Mouse (Mus musculus) gastrocnemius, adult 8-10 months (tissue): Measurements from ENCODE around the gene U2af1l4. TPM values are rescaled to one million over a fixed set of nuclear protein-coding genes. Genes with fewer than 3 reads are reported as not detected.

Experiments
- DNase-seq, 2 experiments: peaks; one replicate each; pipeline ENCODE4 v3.0.0; 2022; ENCODE audit warnings: low spot score in 2 of 2
- total RNA-seq, 4 experiments: library from RNA; stranded (reverse); gene quantifications; 2 replicates each; pipeline ENCODE4 v1.2.4; 2022

U2af1l4 gene
- total RNA-seq = 10 to 100 TPM; 53.4 to 57.5 (median 56.9) TPM

DNA sequence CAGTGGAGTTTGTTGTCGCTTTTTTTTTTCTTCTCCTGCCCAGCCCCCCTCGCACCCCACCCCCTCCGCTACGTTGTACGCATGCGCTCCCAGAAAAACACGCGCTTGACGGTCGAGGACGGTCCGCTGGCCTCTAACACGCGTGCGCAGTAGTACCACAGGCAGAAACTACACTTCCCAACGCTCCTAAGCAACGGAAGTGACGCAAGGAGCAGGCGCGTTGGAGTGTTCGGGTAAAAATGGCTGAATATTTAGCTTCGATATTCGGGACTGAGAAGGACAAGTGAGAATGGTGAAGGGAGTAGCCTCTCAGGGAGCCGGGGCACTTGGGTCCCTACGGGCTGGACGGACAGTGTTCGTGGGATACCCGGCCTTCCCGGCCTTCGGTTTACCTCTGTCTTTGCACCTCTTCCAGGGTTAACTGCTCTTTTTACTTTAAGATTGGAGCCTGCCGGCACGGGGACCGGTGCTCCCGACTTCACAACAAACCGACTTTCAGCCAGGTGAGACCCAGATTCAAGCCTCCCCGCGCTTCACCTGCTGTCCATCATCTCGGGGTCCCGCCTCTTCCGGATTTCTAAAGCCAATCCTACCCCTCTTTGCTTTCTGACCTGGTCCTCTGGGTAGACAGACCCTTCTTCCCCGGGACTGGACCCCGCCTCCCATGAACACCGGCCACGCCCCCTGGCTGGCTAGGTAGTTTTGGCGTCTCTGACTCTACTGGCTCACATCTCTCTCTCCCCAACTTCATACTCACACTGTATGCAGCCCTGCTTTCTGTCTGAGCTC is at the start of gene U2af1l4, which contains the start of the genes Gm49396 and Psenen:
Gene U2af1l4, plus strand, starts transcription at position 185 of the 789 bp plus-strand sequence.
Gene Gm49396, plus strand, starts transcription at position 228 of the 789 bp plus-strand sequence.
Gene Psenen, minus strand, starts transcription at position 511 of the 789 bp plus-strand sequence.
- peak; percentile 89 to 95 for DNase-seq

DNA sequence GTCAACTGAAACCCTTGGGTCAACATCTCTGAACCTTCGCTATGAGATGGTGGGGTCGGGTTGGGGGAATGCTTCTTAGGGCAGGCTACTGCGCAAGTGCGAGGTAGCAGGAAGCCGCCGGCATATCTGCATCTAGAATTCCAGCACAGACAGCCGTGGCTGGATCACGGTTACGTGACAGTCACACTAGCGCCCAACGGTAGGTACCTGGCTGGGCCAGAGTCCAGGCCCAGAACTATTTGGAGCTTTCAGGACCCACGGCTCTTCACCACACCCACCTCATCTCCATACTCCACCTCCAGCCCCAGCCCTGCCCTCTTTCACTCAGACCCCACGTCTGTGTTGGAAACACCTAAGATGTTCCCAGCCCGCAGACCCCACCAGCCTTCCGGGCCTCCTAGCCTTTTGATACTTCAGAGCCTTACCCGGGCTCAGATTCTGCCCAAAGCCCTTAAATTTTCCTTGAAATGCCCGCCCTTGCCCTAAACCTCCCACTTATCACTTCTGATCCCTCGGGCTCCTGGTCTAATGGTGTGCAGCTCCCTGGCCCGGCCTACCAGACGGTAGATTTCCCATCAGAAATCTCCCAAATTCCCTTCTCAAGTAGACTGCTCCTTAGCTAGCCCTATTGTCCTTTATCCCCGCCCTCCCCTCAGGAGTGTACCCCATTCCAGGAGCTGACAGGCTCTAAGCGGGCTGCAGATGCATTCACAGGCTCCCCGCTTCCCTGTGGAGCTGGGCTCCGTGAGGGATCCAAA is 47.9 kb upstream of the U2af1l4 start:
- DNase-seq = no peak

DNA sequence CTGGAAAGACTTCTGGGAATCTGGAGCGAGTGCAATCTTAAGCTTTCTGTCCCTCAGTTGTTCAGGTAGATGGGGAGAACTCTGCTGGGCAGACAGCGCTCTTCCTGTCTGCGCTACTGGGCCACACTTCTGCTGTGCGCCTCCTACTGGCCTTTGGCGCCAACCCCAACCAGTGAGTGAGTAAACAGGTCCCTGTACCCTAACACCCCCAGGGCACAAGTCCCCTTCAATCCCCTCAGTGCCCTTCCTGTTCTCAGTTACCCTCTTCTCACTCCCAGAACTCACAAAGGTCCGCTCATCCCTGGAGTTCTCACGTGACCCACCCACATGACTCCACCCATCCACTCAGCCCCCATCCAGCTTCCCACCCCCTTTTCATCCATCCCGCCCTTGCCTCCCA is 44.8 kb upstream of the U2af1l4 start:
- no peak for DNase-seq

DNA sequence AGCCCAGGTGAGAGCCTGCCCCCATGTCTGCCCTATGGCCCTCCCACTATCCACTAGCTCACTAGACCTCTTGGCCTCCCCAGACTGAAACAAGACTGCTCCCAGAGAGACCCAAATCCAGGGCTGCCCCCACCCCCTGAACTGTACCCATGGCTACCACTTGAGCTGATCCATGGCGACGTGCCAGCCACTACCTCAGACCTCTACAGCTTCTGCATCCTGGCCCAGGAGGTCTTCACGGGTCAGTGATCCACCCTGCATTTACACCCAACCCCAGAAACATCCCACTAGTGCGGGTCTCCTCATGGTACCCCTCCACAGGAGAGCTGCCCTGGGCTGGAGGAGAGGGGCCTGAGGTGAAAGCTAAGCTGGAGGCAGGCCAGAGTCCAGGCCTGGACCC is 42.7 kb upstream of the U2af1l4 start:
- no peak for DNase-seq

DNA sequence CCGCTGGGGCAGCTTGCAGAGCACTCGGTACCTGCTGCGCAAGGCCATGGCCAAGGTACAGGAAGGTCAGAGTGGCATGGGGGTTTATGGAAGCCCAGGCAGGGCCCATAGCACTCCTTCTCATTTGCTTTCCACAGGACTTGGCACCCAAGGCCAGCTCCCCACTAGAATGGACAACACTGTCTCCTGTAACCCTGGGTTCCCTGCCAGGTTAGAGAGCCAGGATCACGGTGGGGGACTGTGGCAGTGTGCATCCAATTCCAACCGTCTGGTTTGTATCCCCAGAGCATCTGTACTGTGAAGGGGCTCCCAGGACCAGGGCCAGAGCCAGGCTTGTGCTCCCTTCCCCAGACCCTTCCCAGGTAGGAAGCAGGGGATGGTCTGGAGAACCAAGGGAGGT is 42.2 kb upstream of the U2af1l4 start:
- DNase-seq = no peak

DNA sequence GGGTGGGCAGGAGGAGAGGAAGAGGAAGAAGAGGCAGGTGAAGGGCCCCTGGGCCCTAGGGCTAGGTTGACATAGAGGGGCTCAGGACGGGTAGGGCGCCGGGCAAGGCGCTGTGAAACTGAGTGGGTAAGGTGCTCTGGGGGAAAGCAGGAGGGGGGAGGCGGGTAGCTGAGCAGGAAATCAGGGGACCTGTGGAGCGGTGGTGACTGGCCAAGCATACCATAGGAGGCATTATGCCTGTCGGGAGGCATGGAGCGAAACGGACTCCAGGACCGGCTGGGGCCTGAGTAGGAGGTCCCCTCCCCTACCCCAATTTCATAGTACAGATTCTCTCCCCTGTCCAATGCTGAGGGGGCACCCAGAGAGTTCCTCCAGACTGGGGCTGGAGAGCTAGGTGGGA is 40.2 kb upstream of the U2af1l4 start:
- no peak for DNase-seq

DNA sequence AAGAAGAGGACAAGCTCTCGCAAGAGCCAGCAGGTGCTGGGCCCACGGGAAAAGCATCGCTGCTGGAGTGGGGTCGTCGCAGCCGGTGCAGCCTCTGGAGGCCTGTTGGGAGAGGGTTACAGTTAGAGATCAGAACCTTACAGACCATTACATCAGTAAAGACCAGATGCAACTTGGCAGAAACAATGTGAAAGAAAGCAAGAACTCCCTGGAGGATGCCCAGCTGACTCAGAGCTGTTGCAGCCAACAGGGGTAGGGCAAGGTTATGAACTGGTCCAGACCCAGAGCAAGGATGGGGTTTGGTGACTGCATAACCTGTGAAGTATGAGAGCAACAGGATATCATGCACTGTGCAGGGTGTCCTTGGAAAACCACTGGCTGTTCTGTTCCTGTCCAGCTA is 38.6 kb upstream of the U2af1l4 start:
- no peak for DNase-seq

DNA sequence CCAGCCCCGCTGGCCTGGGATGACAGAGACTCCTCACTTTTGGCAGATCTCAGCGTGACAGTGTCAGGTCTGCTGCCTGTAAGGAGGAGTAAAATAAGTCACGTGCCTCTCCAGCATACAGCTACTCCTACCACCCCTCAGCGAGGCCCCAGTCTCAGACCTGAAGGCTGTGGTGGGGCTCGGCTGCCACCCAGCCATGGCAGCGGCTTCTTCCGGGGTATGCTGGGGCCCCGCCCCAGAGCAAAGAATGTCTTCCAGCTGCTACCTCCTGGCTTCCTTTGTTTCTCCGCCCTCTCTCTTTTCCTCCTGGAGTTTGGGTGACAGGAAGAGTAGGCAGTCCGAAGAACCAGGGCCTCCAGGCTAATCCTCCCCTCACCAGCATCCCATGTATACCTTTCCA is 37.1 kb upstream of the U2af1l4 start:
- no peak for DNase-seq

DNA sequence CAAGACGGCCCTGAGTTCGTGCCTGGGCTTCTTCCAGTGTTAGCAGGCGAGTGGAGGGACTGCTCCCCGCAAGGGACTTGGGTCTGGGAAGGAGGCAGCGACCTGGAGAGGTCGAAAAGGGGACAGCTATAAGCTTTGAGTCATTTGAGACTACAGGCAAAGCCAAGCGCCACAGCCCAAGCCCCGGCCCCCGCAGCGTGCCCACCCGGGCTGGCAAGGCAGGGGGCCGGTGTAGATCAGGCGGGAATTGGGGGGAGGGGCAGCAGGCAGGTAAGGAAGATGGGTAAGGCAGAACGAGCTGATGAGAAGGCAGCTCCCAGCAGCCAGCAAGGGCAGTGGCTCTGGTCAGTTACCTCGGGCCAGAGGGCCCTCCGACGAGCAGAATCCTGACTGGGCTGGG is 36.7 kb upstream of the U2af1l4 start:
- DNase-seq = no peak

DNA sequence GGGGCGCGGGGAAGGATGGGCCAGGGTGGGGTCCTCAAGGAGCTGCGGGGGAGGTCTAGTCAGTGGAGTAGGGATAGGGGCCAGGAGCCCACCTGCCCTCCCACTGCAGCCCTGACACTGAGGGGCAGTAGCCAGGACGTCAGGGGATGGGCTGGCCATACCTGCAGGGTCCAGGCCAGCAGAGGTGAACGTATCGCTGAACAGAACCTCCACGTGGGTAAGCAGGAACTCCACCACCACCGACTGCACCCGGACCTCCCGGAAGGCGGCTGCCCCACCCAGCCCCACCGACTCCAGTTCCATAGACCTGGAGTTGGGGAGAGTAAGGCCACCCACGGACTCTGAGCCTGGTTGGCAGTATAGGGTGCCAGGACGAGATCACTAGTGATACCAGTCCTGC is 36.1 kb upstream of the U2af1l4 start:
- DNase-seq = no peak

DNA sequence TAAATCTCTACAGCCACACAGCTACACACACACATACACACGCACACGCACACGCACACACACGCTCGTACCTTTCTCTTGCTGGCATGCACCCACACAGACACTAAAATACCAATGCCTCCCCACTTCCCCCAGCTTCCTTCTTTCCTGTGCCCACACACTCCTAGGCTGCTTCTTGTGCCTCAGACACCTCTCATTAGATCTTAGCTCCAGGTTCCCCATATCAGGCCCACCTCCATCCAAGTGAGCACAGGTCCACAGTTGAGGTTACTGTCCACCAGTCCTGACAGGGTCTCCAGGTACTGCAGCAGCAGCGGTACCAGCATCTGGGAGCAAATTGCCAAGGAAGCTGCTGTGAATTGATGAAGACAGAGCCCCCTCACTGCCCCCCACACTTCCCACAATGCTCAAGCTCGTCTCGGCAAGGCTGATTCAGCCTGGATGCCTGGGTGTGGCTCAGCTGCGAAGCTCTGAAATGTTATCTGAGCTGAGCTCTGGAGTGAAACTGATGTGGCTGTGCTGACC is 31.7 kb upstream of the U2af1l4 start:
- DNase-seq = no peak

DNA sequence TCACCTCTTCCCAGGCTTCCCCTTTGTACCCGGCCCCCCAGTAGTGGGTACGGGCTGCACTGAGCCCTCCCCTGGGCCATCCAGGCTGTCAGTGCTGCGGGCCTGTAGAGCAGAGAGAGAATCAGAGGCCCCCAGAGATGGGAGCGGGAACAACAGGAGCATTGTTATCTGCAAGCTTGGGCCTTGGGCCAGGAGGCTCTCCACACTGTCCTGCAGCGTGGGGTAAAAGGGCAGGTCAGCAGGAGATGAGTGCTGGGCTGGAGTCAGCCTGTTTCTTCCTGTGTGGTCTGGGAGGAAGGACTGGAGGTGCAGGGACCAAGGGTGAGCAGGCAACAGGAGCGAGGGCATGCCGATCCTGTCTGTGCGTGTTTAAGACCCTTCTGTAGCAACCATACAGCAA is 30.2 kb upstream of the U2af1l4 start:
- DNase-seq = no peak

DNA sequence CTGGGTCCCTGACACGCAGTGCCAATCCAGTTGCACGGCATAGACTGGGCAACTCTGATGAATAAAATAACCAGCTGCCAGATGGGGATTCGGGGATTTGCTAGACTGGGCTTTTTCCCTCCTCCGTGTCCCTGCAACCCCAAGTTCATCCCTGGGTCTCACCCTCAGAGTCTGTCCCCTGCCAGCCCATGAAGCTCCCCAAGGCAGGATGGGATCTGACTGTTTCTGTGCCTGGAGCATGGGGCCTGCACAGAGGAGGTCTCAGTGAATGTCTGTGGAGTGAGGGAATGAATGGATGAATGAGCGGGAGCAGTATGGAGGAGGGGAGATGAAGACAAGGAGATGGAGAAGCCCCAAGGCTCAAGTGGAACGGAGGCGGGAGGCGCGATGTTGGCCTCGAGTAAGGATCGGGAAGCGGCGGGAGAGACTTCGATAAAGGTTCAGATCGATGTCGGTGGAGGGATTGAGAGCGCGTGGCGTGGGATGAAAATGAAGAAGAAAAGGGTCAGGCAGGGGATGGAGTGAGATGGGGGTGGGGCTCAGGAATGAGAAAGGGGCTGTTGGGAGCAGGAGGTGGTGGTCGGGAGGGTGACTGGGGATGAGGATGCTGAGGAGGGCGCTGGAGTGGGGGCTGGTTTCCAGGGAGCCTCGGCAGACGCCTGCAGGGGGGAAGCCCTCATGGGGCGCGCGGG is 29.0 kb upstream of the U2af1l4 start:
- no peak for DNase-seq

DNA sequence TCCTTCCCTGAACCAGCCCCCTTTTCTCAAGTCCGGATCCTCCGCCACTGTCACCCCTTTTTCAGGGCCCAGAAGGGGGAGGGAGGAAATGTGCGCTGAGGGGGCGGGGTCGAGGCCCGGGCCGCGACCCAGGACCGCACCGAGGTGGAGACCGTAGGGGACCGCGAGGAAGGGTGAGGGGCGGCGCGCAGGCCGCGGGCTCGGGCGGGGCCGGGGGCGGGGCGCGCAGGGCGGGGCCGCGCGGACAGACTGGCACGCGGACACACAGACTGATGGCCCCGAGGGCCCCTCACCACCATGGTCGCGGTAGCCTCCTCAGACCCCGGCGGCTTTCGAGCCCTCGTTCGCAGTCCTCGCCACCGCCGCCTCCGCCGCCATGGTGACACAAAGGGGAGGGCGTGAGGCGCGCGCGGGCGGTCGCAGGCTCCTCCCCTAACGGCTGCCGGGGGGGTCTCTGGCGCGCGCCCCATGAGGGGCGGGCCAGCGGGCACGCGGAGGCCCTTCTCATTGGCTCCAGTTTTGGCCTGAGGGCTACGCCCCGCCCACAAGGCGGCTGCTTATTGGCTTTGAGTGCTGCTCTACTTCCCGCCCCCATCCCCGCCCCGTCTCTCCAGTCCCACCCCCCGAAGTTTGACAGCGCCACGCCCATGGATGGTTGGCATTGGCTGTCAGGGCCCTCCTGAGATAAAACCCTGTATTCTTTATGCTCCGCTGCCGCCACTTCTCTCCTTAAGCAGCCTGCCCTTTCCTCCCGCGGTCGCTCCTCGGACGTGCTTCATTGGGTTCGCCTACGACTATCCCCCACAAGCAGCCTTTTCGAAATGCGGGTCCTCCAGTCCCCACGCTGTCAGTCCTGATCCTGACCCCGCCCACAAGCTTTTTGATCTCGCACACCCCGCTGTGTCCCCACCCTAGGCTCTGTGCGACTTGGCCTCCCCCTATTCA is 28.2 kb upstream of the U2af1l4 start, which contains the start of gene Arhgap33:
Gene Arhgap33, minus strand, starts transcription at position 428 of the 945 bp plus-strand sequence.
- peak; percentile 91 to 93 for DNase-seq

DNA sequence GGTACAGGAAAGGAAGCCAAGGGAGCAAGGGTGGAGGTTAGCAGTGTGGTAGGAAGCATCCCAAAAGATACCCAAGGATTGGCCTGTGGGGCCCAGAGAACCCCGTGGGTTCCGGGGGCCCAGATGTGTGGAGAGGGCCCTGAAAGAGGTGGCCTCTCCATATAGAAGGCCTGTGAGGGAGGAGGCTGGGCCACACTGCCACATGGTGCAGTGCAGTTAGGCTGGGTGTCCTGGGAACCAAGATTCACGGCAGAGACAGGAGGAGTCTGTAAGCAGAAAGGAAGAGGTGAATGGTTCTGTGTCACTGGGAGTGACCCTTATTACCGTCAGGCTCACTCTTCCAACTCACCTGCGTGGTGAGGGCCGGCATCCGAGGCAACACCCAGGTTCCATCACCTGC is 22.5 kb upstream of the U2af1l4 start:
- no peak for DNase-seq

DNA sequence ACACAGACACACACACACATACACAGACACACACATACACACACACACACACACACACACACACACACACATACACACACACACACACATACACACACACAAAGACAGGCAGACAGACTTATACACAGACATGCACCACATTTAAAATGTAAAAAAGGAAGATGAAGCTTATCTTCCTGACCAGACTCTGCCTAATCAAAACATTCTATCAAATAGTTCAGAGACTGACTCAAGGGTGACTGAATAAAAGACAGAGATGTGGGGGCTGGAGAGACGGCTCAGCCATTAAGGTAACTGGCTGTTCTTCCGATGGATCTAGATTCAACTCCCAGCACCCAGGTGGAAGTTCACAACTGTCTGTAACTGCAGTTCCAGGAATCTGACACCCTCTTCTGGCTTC is 18.8 kb upstream of the U2af1l4 start:
- no peak for DNase-seq

DNA sequence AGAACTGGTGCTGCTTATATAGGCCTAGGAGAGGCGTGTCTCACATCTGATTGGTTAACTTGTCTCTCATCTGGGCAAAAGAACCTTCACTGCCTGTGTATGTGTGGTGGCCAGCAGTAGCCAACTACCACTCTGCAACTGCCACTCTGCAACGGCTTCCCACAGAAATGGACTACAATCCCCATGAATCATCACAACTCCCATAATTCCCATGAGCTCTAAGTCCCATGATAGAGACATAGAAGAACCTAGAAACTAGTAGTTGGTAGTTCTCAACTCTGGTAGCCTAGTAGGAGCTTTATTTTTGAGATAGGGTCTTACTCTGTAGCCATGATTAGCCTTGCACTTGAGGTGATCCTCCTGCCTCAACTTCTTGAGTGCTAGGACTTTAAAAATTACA is 13.2 kb upstream of the U2af1l4 start:
- DNase-seq = no peak

DNA sequence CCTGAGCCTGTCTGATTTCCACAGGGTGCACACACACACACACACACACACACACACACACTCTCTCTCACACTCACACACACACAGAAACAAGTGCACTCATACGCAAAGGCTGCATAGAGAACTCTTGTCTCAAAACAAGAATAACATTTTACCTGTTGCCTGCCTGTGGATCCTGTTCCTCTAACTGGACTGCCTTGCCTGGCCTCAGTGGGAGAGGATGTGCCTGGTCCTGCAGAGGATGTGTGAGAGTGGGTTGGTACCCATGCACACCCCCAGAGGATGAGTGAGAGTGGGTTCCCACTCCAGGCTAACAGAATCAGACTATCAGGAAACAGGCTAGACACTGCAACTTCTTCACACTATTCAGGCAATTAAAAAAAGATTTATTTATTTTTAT is 12.5 kb upstream of the U2af1l4 start:
- DNase-seq = no peak

DNA sequence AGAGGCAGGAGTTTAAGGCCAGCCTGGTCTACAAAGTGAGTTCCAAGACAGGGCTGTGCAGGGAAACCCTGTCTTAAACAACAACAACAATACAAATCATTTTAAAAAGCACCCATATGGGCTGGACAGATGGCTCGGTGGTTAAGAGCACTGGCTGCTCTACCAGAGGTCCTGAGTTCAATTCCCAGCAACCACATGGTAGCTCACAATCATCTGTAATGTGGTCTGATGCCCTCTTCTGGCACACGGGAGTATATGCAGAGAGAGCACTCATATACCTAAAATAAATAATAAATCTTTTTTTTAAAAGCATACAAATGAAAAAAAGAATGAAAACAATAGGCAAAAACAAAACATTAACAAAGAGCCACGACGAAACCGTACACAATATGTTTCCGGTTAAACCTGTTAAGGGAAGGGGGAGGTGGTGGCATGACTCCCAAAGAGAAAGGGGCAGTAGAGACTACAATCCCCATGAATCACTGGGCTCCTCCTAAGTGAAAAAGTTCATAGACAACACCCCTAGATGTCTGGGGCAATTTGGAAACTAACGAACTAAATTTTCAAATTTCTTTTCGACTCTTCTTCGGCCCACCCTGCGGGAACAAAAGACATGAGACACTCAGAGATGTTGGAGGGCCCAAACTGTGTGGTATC is 11.5 kb upstream of the U2af1l4 start:
- DNase-seq = no peak
